Mouse (Mus musculus) forebrain, embryonic 14.5 days (tissue): ENCODE data around the gene Gm10300. TPM values are rescaled to one million over a fixed set of nuclear protein-coding genes. Genes with fewer than 3 reads are reported as not detected.

Experiments
- ATAC-seq: fragments of 200-750 bp; cut with Nextera tagmentation; 2 replicates; pipeline ENCODE4 v1.8.0; 2017; ENCODE audit warnings: mild to moderate bottlenecking, moderate library complexity
- DNase-seq: peaks from one replicate; pipeline ENCODE4 v3.0.0-alpha.2; 2015; ENCODE audit warnings: low spot score
- H3K27ac ChIP-seq: fragments of 300-500 bp; sonication (generic); 2 replicates; pipeline ENCODE4 v1.5.1; 2014; ENCODE audit warnings: low read depth, mild to moderate bottlenecking, control low read depth, low read length, moderate library complexity
- H3K27me3 ChIP-seq: fragments of 300-500 bp; sonication (generic); replicated peaks from 2 replicates; pipeline ENCODE4 v1.6.1; 2014; ENCODE audit warnings: low read length, control low read depth, mixed read lengths; ENCODE audit not compliant: control insufficient read depth, insufficient read depth
- H3K36me3 ChIP-seq: fragments of 300-500 bp; sonication (generic); 2 replicates; pipeline ENCODE4 v1.6.1; 2014; ENCODE audit warnings: low read length, control low read depth; ENCODE audit not compliant: control insufficient read depth, insufficient read depth
- H3K4me1 ChIP-seq: fragments of 300-500 bp; sonication (generic); 2 replicates; pipeline ENCODE4 v1.6.1; 2014; ENCODE audit warnings: antibody characterized with exemption, low read length, control low read depth; ENCODE audit not compliant: control insufficient read depth, insufficient read depth
- H3K4me2 ChIP-seq: fragments of 300-500 bp; sonication (generic); 2 replicates; pipeline ENCODE4 v1.6.1; 2014; ENCODE audit warnings: mild to moderate bottlenecking, control low read depth, low read length
- H3K4me3 ChIP-seq: fragments of 300-500 bp; sonication (generic); 2 replicates; pipeline ENCODE4 v1.5.1; 2014; ENCODE audit warnings: low read depth, low read length, control low read depth
- H3K9ac ChIP-seq: fragments of 300-500 bp; sonication (generic); 2 replicates; pipeline ENCODE4 v1.6.1; 2014; ENCODE audit warnings: mild to moderate bottlenecking, low read length, control low read depth, moderate library complexity
- H3K9me3 ChIP-seq: fragments of 300-500 bp; sonication (generic); replicated peaks from 2 replicates; pipeline ENCODE4 v1.6.1; 2016; ENCODE audit warnings: low read length, control low read depth, mixed read lengths; ENCODE audit not compliant: control insufficient read depth
- WGBS: fragments of 180-500 bp; shearing (Covaris S2); extraction: QIAGEN DNeasy Blood & Tissue Kit; methylation state at CpG from one replicate; pipeline ENCODE4 v1.1.7; 2014; 5-methylcytosine and 5-hydroxymethylcytosine counted together
- polyA plus RNA-seq: library from polyadenylated mRNA; unstranded; fragments of >200 nt; fragmentation: Nextera tagmentation; extraction: Ambion mirVana; gene quantifications from 2 replicates; pipeline ENCODE4 v1.2.1, GENCODE M21; 2014

Gene Gm10300
- polyA plus RNA-seq, 1 experiment from 2014 or later, result not detected

GRCm38 (mm10) chr4:132064550-132064949 lies 9.9 kb upstream of the Gm10300 start:
- H3K36me3 ChIP-seq, result no peaks in the 10 kb centered on the region
- H3K27me3 ChIP-seq, result no peaks in the 10 kb centered on the region
- ATAC-seq, result no peak
- no peak for DNase-seq
- no peaks in the 10 kb centered on the region for H3K9me3 ChIP-seq
- no peak overlapping the region for H3K4me3 ChIP-seq
- H3K4me1 ChIP-seq, result no peaks in the 10 kb centered on the region
- WGBS, result 91% methylated on average over 5 of the region's 5 CpGs
- H3K9ac ChIP-seq, result no peak overlapping the region
- no peak overlapping the region for H3K27ac ChIP-seq
- no peak overlapping the region for H3K4me2 ChIP-seq

DNA sequence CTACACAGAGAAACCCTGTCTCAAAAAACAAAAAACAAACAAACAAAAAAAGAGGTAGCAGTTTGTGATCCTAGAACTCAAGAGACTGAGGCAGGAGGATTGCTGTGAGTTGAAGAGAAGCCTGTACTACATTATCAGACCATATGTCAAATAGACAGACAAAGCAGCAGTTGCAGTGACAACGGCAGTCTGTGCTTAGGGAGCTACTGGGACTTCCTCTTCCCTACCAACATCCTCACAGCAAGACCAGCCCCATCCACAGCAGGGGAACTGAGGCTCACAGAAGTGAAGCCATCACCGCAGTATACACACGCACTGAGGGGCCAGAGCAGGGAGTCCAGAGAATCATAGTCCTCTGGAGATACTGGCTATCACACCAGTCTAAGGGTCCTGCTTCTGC lies 8.9 kb upstream of the Gm10300 start:
- Histone ChIP-seq H3K4me3 (no peak overlapping the region), H3K4me1 (no peaks in the 10 kb centered on the region), H3K4me2 (no peak overlapping the region), H3K27ac (no peak overlapping the region), H3K9me3 (no peaks in the 10 kb centered on the region), H3K9ac (no peak overlapping the region), H3K36me3 (no peaks in the 10 kb centered on the region), H3K27me3 (no peaks in the 10 kb centered on the region)
- DNase-seq, result no peak
- WGBS, result 82% methylated on average over 3 of the region's 3 CpGs
- ATAC-seq, result no peak

DNA sequence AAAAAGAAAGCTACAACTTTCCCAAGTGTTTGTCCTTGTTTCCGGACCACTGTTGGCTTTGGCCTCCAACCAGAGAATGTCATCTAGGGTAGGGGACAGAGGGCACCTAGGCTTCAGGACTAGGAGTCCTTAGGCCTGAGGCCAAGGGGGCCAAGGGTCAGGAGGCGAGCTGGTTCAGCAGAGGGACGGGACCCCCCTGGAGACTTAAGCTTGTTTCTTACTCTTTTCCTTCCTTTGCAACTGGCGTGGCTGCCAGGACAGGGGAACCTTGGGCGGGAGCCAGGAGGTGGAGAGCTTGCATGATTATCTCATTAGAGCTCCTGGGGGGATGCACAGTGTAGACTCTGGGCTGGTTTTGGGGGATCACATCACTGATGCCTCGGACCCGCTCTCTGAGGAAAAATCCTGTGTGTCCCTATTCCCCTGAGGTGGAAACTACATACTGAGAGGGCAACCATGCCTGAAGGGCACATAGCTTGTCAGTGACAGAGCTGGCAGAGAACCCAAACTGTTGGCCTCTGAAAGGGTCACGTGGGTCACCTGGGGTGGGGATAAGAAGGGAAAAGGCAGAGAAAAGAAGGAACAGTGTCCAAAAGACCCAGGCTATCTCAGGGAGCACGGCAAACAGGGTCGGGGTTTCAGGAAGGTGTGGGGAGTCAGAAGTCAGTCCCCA lies 8.3 kb upstream of the Gm10300 start:
- no peak overlapping the region for H3K4me3 ChIP-seq
- H3K9ac ChIP-seq, result no peak overlapping the region
- no peak overlapping the region for H3K4me2 ChIP-seq
- ATAC-seq, result no peak
- no peak overlapping the region for H3K27ac ChIP-seq
- no peaks in the 10 kb centered on the region; the same call in 1 of the 2 replicates for H3K27me3 ChIP-seq
- H3K9me3 ChIP-seq, result no peaks in the 10 kb centered on the region
- DNase-seq, result peak; percentile 43
- H3K36me3 ChIP-seq, result no peaks in the 10 kb centered on the region
- H3K4me1 ChIP-seq, result no peaks in the 10 kb centered on the region
- 48% methylated on average over 10 of the region's 10 CpGs for WGBS

- H3K9ac ChIP-seq, result no peak overlapping the region
- H3K4me1 ChIP-seq, result no peaks in the 10 kb centered on the region
- H3K9me3 ChIP-seq, result no peaks in the 10 kb centered on the region
- 87% methylated on average over 14 of the region's 14 CpGs for WGBS
- H3K27me3 ChIP-seq, result no peaks in the 10 kb centered on the region; the same call in 1 of the 2 replicates
- no peak overlapping the region for H3K4me3 ChIP-seq
- H3K36me3 ChIP-seq, result no peaks in the 10 kb centered on the region
- H3K27ac ChIP-seq, result no peak overlapping the region
- no peak for ATAC-seq
- no peak overlapping the region for H3K4me2 ChIP-seq
- no peak for DNase-seq
These were observed 7.2 kb upstream of the Gm10300 start for GRCm38 (mm10) chr4:132067112-132067937.

DNA sequence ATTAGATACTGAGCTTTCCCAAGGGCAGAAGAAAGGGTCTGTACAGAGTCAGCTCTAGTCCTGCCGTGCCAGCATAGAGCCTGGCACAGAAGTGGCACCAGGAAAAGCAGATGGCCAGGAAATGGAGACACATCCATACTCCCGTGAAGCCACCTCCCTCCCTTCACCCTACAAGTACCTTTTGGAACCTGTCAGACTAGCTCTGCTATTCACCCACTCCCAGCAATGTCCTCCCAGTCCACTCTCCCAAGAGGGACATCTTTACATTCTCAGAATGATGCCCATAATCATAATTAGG lies 6.6 kb upstream of the Gm10300 start:
- WGBS, result 65% methylated on average over 2 of the region's 2 CpGs
- DNase-seq, result no peak
- H3K4me3 ChIP-seq, result no peak overlapping the region
- no peak overlapping the region for H3K27ac ChIP-seq
- H3K36me3 ChIP-seq, result no peaks in the 10 kb centered on the region
- no peak for ATAC-seq
- no peak overlapping the region for H3K4me2 ChIP-seq
- peaks cover under 1% of the 10 kb centered on the region for H3K27me3 ChIP-seq
- H3K9me3 ChIP-seq, result no peaks in the 10 kb centered on the region
- H3K4me1 ChIP-seq, result no peaks in the 10 kb centered on the region
- H3K9ac ChIP-seq, result no peak overlapping the region

- Histone ChIP-seq H3K4me1 (0 out of 2 replicates have a peak, but pooled peaks cover 4% of the 10 kb centered on the region), H3K4me3 (no peak overlapping the region), H3K27ac (no peak overlapping the region), H3K9ac (no peak overlapping the region), H3K4me2 (no peak overlapping the region), H3K9me3 (no peaks in the 10 kb centered on the region), H3K27me3 (peaks cover 19% of the 10 kb centered on the region), H3K36me3 (no peaks in the 10 kb centered on the region)
- DNase-seq (no peak), ATAC-seq (no peak)
- 100% methylated on average over 2 of the region's 2 CpGs for WGBS
These were observed 2.8 kb upstream of the Gm10300 start for GRCm38 (mm10) chr4:132071674-132072073.

DNA sequence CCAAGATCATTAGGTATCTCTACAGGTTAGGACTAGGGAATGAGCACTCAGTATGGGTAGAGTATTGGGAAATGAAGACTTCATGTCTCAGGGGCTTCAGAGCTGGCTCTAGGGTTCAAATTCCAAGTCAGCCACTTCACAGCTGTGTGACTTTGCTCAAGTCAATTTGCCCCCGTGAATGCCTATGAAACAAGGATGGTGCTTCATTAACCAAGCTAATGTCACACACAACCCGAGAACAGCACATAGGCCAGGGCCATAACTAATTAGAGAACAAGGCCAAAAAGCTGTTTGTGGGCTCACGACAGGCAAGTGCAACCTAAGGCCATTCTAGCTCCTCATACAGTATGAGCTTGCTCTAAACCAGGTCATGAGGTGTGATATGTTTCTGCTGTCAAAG lies 2.3 kb upstream of the Gm10300 start:
- Histone ChIP-seq H3K9me3 (no peaks in the 10 kb centered on the region), H3K4me1 (0 out of 2 replicates have a peak, but pooled peaks cover 4% of the 10 kb centered on the region), H3K36me3 (no peaks in the 10 kb centered on the region), H3K4me3 (no peak overlapping the region), H3K27me3 (peaks cover 22% of the 10 kb centered on the region), H3K9ac (no peak overlapping the region), H3K4me2 (no peak overlapping the region), H3K27ac (no peak overlapping the region)
- DNase-seq (no peak), ATAC-seq (no peak)
- 75% methylated on average over 3 of the region's 3 CpGs for whole genome bisulfite sequencing

DNA sequence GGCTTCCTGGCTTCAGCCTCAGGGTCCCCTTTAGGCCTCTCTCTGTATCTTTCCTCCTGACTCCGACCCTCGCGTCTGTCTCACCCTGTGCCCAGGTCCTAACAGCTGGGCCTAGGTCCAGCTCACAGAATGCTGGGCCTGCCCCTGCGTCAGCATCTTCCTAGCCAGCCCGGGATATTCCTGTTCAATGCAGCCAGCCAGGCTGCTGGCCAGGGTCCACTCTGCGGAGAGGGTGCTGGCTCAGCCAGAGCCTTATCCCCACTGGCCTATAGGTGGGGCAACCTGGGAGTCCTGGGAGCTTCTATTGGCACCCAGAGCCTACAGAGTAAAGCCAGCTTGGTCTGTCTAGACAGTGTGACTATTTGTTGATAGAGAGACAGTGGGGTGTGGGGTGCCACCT lies 1.6 kb upstream of the Gm10300 start:
- ATAC-seq (no peak), DNase-seq (no peak)
- no peaks in the 10 kb centered on the region for H3K36me3 ChIP-seq
- H3K27me3 ChIP-seq, result peaks cover 28% of the 10 kb centered on the region
- 69% methylated on average over 6 of the region's 6 CpGs for WGBS
- no peak overlapping the region for H3K27ac ChIP-seq
- no peaks in the 10 kb centered on the region for H3K9me3 ChIP-seq
- no peak overlapping the region for H3K4me3 ChIP-seq
- H3K4me2 ChIP-seq, result no peak overlapping the region
- no peak overlapping the region for H3K9ac ChIP-seq
- H3K4me1 ChIP-seq, result 0 out of 2 replicates have a peak, but pooled peaks cover 4% of the 10 kb centered on the region
